Mouse (Mus musculus) heart, adult 18-20 months (tissue): ENCODE measurements at regions not wholly inside any gene's neighbourhood (a gene's known extent, or its start where the extent isn't known, plus 50 kb on each side); places are given as distances from the start of the nearest gene placed in this dataset.
A peak's percentile ranks its signal among the peaks of the same experiment; 100 is the strongest.

Source experiments
- DNase-seq, 2 experiments: peaks; one replicate each; pipeline ENCODE4 v3.0.0; 2021 to 2022; ENCODE audit warnings: mixed read lengths in 1 of 2

DNA sequence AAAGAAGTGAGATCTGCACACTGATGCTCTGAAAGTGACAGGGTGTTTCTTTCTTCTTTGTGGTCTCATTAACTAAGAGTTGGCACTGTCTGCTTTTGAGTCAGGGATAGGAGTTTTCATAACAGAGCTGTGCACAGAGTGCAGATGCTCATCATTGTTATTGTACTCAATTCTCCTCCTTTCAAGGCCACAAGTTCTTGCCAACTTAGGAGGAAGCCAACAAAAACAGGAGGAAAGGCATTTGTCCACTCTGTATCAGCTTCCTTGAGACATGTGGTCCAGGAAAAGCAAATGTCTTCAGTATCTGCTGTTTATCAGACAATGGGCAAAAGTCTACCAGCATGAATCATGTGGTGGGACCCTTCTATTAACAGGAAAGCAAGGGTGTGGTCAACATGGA, 345.1 kb downstream of the Fam181b start:
- DNase-seq: peak; percentile 30 to 48

GRCm38 (mm10) chr7:93435034-93435433, 355.4 kb downstream of the Fam181b start:
- no peak for DNase-seq

DNA sequence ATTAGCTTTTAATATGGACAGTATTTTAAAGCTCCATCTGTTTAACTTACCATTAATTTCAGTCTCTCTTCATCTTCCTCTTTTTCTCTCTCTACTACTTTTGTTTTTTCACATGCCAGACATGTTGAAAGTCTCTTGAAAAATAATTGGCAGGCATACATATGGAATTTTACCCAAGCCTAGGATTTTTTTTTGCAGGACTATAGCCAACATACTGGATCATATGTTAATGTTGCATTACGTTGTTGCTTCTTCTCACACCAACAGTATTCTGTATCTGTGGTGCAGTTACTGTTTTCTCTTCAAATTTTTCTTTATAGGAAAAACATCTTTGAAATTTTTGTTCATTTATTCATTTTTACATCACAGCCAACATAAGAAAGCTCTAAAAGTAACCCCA, 374.4 kb downstream of the Fam181b start:
- DNase-seq: no peak

GRCm38 (mm10) chr7:93463377-93463776, 383.7 kb downstream of the Fam181b start:
- DNase-seq: no peak

GRCm38 (mm10) chr7:93473371-93473770, 393.7 kb downstream of the Fam181b start:
- no peak for DNase-seq

- no peak for DNase-seq
These were observed 431.0 kb downstream of the Fam181b start for GRCm38 (mm10) chr7:93510636-93511035.

DNA sequence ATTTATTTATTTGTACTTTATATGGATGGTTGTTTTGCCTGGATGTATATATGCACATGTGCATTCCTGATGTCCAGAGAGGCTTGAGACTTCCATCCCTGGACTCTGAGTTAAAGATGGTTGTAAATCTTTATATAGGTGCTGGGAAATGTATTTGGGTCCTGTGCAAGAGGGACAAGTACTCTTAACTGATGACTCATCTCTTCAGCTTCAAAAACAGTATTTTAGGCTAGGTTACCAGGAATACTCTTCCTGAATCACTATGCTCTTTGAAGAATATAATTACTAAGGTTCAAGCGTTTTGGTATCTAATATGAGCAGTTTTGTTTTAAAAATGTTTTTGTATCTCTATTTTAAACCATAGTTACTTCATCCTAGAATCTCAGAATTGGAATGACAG, 431.6 kb downstream of the Fam181b start:
- DNase-seq: no peak

DNA sequence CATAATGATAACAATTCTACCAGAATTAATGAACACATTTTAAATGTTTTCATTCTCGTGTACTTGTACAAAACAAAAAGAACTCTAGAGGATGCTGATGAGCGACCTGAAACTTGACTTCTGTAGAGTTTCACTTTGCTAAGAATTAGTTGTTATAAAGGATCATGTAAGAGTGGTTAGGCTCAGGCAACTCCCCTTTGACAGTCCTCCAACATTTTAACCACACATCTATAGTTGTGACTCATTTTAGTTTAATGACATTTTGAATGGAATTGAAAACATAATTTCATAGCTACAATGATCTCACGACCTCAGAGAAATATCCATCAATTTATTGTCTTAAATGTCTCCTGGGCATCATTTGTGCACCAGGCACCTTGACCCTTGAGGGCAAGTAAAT, 479.5 kb downstream of the Fam181b start:
- DNase-seq: no peak

DNA sequence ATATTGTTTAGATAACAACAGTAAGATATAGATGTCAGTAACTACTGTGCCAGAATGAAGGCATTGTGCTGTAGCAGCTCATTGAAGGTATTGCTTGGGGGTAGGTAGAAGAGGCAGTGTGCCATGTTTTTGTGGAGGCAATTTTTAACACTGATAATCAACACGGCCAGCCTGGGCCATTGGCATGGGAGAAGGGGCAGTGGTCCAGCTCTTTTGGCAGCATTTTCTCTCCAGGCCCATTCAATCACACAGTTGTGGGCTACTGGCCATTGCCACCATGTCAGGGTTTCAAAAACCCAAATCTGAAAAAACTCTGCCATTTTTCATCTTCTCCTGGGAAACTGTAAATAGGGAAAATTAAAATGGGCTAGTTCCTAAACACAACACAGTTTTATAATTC, 497.9 kb downstream of the Fam181b start:
- no peak for DNase-seq

DNA sequence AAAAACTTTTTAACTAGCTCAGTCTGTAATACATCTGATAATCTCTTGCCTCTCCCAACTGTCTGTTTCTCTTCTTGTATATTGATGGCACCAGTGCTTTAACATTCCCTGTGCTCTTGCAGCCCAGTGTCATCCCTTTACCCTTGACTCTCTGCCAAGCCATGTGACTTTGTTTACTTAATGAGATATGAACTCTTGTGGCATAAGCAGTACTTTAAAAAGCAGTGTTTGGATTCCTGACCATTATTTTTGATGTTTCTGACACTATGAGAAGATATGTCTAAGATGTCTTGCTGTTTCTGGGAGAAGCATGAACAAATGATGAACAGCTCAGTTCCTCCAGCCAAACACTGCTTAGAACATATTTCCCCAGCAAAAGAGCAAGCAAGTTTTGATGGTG, 507.5 kb downstream of the Fam181b start:
- DNase-seq: no peak

- no peak for DNase-seq
These were observed 508.4 kb downstream of the Fam181b start for GRCm38 (mm10) chr7:93588088-93588487.
